Mouse (Mus musculus) limb, embryonic 14.5 days (tissue): ENCODE measurements around the gene Mthfd2. TPM values are rescaled to one million over a fixed set of nuclear protein-coding genes. Genes with fewer than 3 reads are reported as not detected.

Source experiments
- ATAC-seq: fragments of 200-750 bp; cut with Nextera tagmentation; 2 replicates; pipeline ENCODE4 v1.8.0; 2017; ENCODE audit warnings: low read depth, moderate number of reproducible peaks, moderate TSS enrichment; ENCODE audit not compliant: low FRiP score
- DNase-seq: peaks from one replicate; pipeline ENCODE4 v3.0.0-alpha.2; 2015; ENCODE audit warnings: low spot score
- H3K27ac ChIP-seq: fragments of 300-500 bp; sonication (generic); replicated peaks from 2 replicates; pipeline ENCODE4 v1.5.1; 2014; ENCODE audit warnings: low read depth, mild to moderate bottlenecking, low read length, moderate library complexity, mixed read lengths
- H3K27me3 ChIP-seq: fragments of 300-500 bp; sonication (generic); 2 replicates; pipeline ENCODE4 v1.6.1; 2014; ENCODE audit warnings: low read length, mixed read lengths; ENCODE audit not compliant: control insufficient read depth, insufficient read depth
- H3K36me3 ChIP-seq: fragments of 300-500 bp; sonication (generic); 2 replicates; pipeline ENCODE4 v1.6.1; 2014; ENCODE audit warnings: mild to moderate bottlenecking, low read length, moderate library complexity, mixed read lengths; ENCODE audit not compliant: control insufficient read depth, insufficient read depth
- H3K4me1 ChIP-seq: fragments of 300-500 bp; sonication (generic); 2 replicates; pipeline ENCODE4 v1.6.1; 2014; ENCODE audit warnings: antibody characterized with exemption, low read length, mixed read lengths; ENCODE audit not compliant: control insufficient read depth, insufficient read depth
- H3K4me2 ChIP-seq: fragments of 300-500 bp; sonication (generic); replicated peaks from 2 replicates; pipeline ENCODE4 v1.6.1; 2014; ENCODE audit warnings: low read depth, mild to moderate bottlenecking, low read length, moderate library complexity; ENCODE audit not compliant: severe bottlenecking
- H3K4me3 ChIP-seq: fragments of 300-500 bp; sonication (generic); replicated peaks from 2 replicates; pipeline ENCODE4 v1.5.1; 2014; ENCODE audit warnings: low read length
- H3K9ac ChIP-seq: fragments of 300-500 bp; sonication (generic); 2 replicates; pipeline ENCODE4 v1.6.1; 2014; ENCODE audit warnings: mild to moderate bottlenecking, low read depth, low read length, moderate library complexity; ENCODE audit not compliant: severe bottlenecking
- H3K9me3 ChIP-seq: fragments of 300-500 bp; sonication (generic); 2 replicates; pipeline ENCODE4 v1.6.1; 2016; ENCODE audit warnings: low read length; ENCODE audit not compliant: control insufficient read depth
- POLR2A ChIP-seq: fragments of 200-500 bp; IDR thresholded peaks from 2 replicates; pipeline ENCODE4 v1.8.0; 2012; ENCODE audit warnings: inconsistent platforms, mild to moderate bottlenecking, moderate library complexity, borderline replicate concordance; ENCODE audit not compliant: insufficient read depth, insufficient read length; ENCODE audit errors: extremely low read depth
- WGBS: fragments of 180-500 bp; shearing (Covaris S2); extraction: QIAGEN DNeasy Blood & Tissue Kit; methylation state at CpG from one replicate; pipeline ENCODE4 v1.1.7; 2014; 5-methylcytosine and 5-hydroxymethylcytosine counted together
- polyA plus RNA-seq, 2 experiments: library from polyadenylated mRNA; depleted of rRNA in 1 of 2; stranded (reverse) in 1 of 2; unstranded in 1 of 2; fragments of >200 nt; fragmentation: Nextera tagmentation in 1 of 2; extraction: Ambion mirVana in 1 of 2; gene quantifications; 2 replicates each; pipeline versions ENCODE4 v1.2.1 to v1.2.3; 2012 to 2014

The Mthfd2 gene
- polyA plus RNA-seq, 2 experiments, result 27.3 to 38.5 TPM

DNA sequence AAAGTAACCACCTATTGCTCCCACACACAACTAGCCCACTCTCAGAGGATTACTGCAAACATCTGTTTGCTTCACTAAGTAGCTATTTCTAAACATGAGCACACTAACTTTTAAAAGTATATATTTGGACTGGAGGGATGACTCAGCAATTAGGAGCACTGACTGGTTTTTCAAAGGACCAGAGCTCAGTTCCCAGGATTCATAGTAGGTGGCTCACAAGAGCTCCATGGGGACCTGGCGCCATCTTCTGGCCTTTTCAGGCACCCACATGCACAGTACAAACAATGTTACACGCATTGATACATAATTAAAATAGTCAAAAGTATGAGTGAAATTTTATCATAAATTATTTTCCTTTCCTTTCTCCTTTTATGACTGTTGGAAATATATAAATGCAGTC is 46.8 kb downstream of the Mthfd2 start:
- TF ChIP-seq POLR2A, result no peak

DNA sequence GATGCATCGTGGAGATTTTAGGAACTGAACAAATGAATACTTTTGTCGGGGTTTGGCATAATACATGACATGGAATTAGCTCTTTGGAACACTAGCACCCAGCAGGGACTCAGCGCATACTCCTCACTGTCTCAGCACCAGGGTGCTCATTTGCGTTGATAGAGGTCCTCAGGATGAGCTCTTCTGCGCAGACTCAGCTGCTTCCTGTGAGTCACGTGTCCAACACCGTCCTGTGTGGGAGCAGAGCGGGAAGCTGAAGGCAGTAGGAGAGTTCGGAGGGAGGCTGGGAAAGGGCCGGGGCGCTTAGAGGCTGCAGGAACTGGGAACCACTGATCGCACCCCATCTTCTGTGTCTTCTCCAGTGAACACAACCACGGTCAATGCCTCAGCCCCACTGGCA is 48.6 kb downstream of the Mthfd2 start:
- DNase-seq (no peak), ATAC-seq (no peak)
- 73% methylated on average over 13 of the region's 13 CpGs for WGBS
- Histone ChIP-seq H3K27ac (no peak overlapping the region), H3K36me3 (no peaks in the 10 kb centered on the region), H3K27me3 (no peaks in the 10 kb centered on the region), H3K9me3 (no peaks in the 10 kb centered on the region), H3K4me2 (no peak overlapping the region), H3K4me3 (no peak overlapping the region), H3K4me1 (no peaks in the 10 kb centered on the region), H3K9ac (no peak overlapping the region)
- TF ChIP-seq POLR2A, result no peak

More for the DNA sequence above, 46.8 kb downstream of the Mthfd2 start:
- ATAC-seq (no peak), DNase-seq (no peak)
- WGBS, result 22% methylated on average over 2 of the region's 2 CpGs
- Histone ChIP-seq H3K27me3 (no peaks in the 10 kb centered on the region), H3K36me3 (no peaks in the 10 kb centered on the region), H3K27ac (no peak overlapping the region), H3K4me1 (no peaks in the 10 kb centered on the region), H3K9me3 (no peaks in the 10 kb centered on the region), H3K4me3 (no peak overlapping the region), H3K4me2 (no peak overlapping the region), H3K9ac (no peak overlapping the region)

DNA sequence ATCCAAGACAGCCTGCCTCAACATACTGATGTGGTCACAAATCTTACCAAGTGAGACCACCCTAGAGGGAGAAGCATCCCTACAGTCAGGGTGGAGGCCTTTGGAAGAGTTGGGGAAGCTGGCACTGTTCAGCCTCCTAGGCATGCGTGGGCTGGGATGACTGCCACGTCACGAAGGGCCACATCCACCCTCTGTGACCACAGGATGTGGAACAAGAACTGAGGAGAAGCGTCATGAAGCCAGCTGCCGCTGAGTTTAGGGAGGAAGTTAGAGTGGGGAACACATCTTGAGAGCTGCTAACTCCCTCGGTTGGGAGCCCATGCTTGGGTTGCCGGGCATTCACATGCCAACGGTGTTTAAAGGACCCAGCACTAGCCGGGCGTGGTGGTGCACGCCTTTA is 52.0 kb downstream of the Mthfd2 start:
- WGBS, result 89% methylated on average over 11 of the region's 11 CpGs

DNA sequence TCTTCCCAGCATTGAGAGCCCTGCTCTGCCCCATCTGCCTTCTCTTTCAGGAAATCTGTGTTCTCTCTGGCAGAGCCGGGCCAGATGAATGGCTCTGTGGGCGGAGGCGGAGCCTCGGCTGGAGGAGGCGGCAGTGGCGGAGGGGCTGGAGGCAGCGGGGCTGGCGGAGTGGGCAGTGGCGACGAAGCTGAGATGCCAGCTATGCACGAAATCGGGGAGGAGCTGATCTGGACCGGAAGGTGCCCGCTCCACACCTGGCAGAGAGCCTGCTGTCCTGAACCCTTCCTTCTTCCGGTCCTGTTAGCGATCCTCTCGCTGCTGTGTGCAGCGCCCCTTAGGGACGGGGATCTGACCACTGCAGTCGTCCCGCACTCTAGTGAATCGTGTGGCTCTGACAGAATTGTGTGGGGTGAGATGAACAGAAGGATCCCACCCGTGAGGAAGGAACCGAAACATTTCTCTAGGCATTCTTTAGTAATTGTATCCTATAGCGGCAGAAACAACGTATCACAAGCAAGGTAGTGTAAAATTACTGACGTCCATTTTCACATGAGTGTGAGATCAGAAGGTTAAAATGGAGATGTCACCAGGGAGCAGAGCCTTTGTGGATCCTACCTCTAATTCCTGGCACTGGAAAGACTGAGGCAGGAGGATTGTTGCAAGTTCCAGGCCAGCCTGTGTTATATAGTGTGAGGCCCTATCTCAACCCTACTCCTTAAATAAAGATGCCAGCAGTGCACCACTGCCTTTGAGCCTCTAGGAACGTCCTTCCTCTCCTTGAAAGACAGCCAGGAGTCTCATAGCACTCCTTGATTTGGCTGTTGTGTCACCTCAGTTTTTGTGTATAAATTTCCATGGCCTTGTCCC is 57.3 kb downstream of the Mthfd2 start:
- Histone ChIP-seq H3K4me1 (peaks cover 4% of the 10 kb centered on the region), H3K27ac (peak overlapping the region; percentile 22), H3K9ac (peak overlapping the region; percentile 35), H3K27me3 (no peaks in the 10 kb centered on the region), H3K36me3 (no peaks in the 10 kb centered on the region), H3K4me3 (peak overlapping the region; percentile 35), H3K9me3 (no peaks in the 10 kb centered on the region), H3K4me2 (peak overlapping the region; percentile 40)
- ATAC-seq (peak; percentile 91), DNase-seq (peak; percentile 89)
- 0 out of 2 replicates have a peak, but pooled peaks have one; percentile 15 for TF ChIP-seq POLR2A
- WGBS, result 2% methylated on average over 18 of the region's 28 CpGs

More for the DNA sequence above, 52.0 kb downstream of the Mthfd2 start:
- Histone ChIP-seq H3K27me3 (no peaks in the 10 kb centered on the region), H3K27ac (no peak overlapping the region), H3K9ac (no peak overlapping the region), H3K4me2 (no peak overlapping the region), H3K9me3 (no peaks in the 10 kb centered on the region), H3K36me3 (no peaks in the 10 kb centered on the region), H3K4me3 (no peak overlapping the region), H3K4me1 (no peaks in the 10 kb centered on the region)
- DNase-seq, result no peak
- no peak for ATAC-seq
- TF ChIP-seq POLR2A, result no peak

DNA sequence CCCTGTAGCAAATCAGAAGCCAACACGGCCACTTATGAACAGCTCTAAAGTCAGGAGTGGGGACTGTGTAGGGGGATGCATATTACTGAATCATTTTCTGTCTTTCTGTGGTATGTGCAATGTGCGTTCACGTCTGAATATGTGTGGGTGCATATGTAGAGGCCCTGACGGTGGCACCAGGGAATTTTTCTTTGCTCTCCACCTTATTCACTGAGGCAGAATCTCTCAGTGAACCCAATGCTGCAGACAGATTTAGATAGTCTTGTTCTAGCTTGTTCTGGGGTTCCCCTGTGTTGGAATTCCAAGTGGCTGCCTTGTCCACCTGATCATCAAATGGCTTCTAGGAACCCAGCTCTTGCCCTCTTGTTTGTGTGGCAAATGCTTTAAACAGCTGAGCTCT is 58.1 kb downstream of the Mthfd2 start:
- DNase-seq (no peak), ATAC-seq (no peak)
- H3K27me3 ChIP-seq, result no peaks in the 10 kb centered on the region
- peak overlapping the region; percentile 40 for H3K4me2 ChIP-seq
- H3K27ac ChIP-seq, result 0 out of 2 replicates have a peak overlapping the region, but pooled peaks have one; percentile 33
- peak overlapping the region; percentile 35 for H3K4me3 ChIP-seq
- no peak for TF ChIP-seq POLR2A
- no peaks in the 10 kb centered on the region for H3K9me3 ChIP-seq
- H3K4me1 ChIP-seq, result peaks cover 4% of the 10 kb centered on the region
- 66% methylated on average over 4 of the region's 4 CpGs for WGBS
- H3K36me3 ChIP-seq, result no peaks in the 10 kb centered on the region
- H3K9ac ChIP-seq, result 0 out of 2 replicates have a peak overlapping the region, but pooled peaks have one; percentile 35
